ENCODE assay signal across 9 mouse cellular contexts in genomic region chr5:92312046-92312715, GRCm38 (mm10). TPM values are rescaled to one million over a fixed set of nuclear protein-coding genes. Genes with fewer than 3 reads are reported as not detected.
DNase-seq lines count a peak whose midpoint lies in the region; ATAC-seq and TF ChIP-seq lines count a peak whose summit lies in the region.
"Had no signal": no experiment of that assay in that cellular context is flagged by ENCODE, and none has a peak within 500 bp of the region (broad histone marks: within the 10 kb centered on the region; RNA-seq: fewer than 3 reads in every experiment).

No protein-coding gene starts in this region.

- no peaks in the 10 kb centered on the region for H3K36me3 ChIP-seq in lung, postnatal 0 days (ENCODE audit: insufficient read depth, low read length)
- H3K36me3 ChIP-seq: heart, embryonic 15.5 days had no signal

- no peak for ATAC-seq in lung, postnatal 0 days

- no peak overlapping the region for H3K27ac ChIP-seq in lung, postnatal 0 days (ENCODE audit: low read length)
- H3K27ac ChIP-seq: heart, embryonic 15.5 days had no signal

- H3K9ac ChIP-seq in lung, postnatal 0 days (replicated peaks; ENCODE audit: low read depth): no peak overlapping the region
- H3K9ac ChIP-seq: heart, embryonic 15.5 days had no signal

- WGBS in lung, postnatal 0 days: 12% methylated on average over 13 of the region's 13 CpGs

- no peak overlapping the region for H3K4me3 ChIP-seq in lung, postnatal 0 days (ENCODE audit: low read depth, low read length)
- H3K4me3 ChIP-seq: heart, embryonic 15.5 days had no signal

- TF ChIP-seq CTCF in lung, postnatal 0 days (IDR thresholded peaks at IDR 0.05): peak; percentile 82

- H3K4me1 ChIP-seq in lung, postnatal 0 days (ENCODE audit: insufficient read depth, low read depth, low read length): peaks cover 6% of the 10 kb centered on the region; the same call in 1 of the 2 replicates

- no peaks in the 10 kb centered on the region for H3K9me3 ChIP-seq in lung, postnatal 0 days (ENCODE audit: low read length)
- H3K9me3 ChIP-seq: heart, embryonic 15.5 days had no signal

- no peaks in the 10 kb centered on the region for H3K27me3 ChIP-seq in lung, postnatal 0 days (replicated peaks; ENCODE audit: insufficient read depth, low read length)
- H3K27me3 ChIP-seq: heart, embryonic 15.5 days had no signal

- no peak for TF ChIP-seq EP300 in lung, postnatal 0 days (IDR thresholded peaks at IDR 0.05)

- H3K4me2 ChIP-seq in lung, postnatal 0 days (replicated peaks; ENCODE audit: low read depth, low read length): no peak overlapping the region
- H3K4me2 ChIP-seq: heart, embryonic 15.5 days had no signal

- peak; percentile 90 to 93 for DNase-seq in B cell, adult 2 months
- DNase-seq in NIH3T3 (ENCODE audit: low read depth): peak; percentile 94
- peak; percentile 92 to 97 for DNase-seq in cerebellum, postnatal 14 days
- peak; percentile 73 to 91 for DNase-seq in gastrocnemius, postnatal 4 days (ENCODE audit: low spot score in 2 of 2)
- DNase-seq in layer of hippocampus, adult 8-10 months (ENCODE audit: low spot score in 2 of 2): peak; percentile 73 to 93
- peak; percentile 91 for DNase-seq in lung, postnatal 0 days (ENCODE audit: low spot score)
- DNase-seq in right cerebral cortex, postnatal 10 days (ENCODE audit: low spot score in 2 of 2): peak; percentile 91 to 93
- DNase-seq in urinary bladder, postnatal 36 days (ENCODE audit: low spot score in 2 of 2): peak; percentile 62 to 83

RNA-seq across cellular contexts. Expression of gene Sdad1, which starts 1.9 kb away (rescaled TPM):
- 10 to 100 TPM; 25.5 to 28.4 TPM for total RNA-seq in gastrocnemius, postnatal 4 days (2021)
- 10 to 100 TPM; 20.2 to 26.5 (median 22.8) TPM for total RNA-seq in layer of hippocampus, adult 8-10 months (2022)
- 14.8 and 15.0 TPM in 2 replicates for polyA plus RNA-seq in lung, postnatal 0 days (2015; fragmentation: Nextera tagmentation; extraction: Ambion mirVana)

RNA-seq across cellular contexts. Expression of gene Cxcl9, which starts 15.7 kb away (rescaled TPM):
- 1 to 10 TPM; 5.0 to 8.4 TPM for total RNA-seq in gastrocnemius, postnatal 4 days (2021)
- 1 to 10 TPM in 1 of 4 experiments, under 1 TPM in 1, not detected in 2; 0.25 to 1.3 TPM for total RNA-seq in layer of hippocampus, adult 8-10 months (2022)
- polyA plus RNA-seq in lung, postnatal 0 days (2015; fragmentation: Nextera tagmentation; extraction: Ambion mirVana): not detected in 2 replicates
- polyA plus RNA-seq: heart, embryonic 15.5 days had no signal

RNA-seq across cellular contexts. Expression of gene Art3, which starts 19.4 kb away (rescaled TPM):
- 100 to 1,000 TPM; 257 to 310 TPM for total RNA-seq in gastrocnemius, postnatal 4 days (2021)
- total RNA-seq in layer of hippocampus, adult 8-10 months (2022): 1 to 10 TPM; 3.4 to 7.5 (median 5.8) TPM
- polyA plus RNA-seq in lung, postnatal 0 days (2015; fragmentation: Nextera tagmentation; extraction: Ambion mirVana): 37.0 and 46.5 TPM in 2 replicates

RNA-seq across cellular contexts. Expression of gene Naaa, which starts 34.2 kb away (rescaled TPM):
- total RNA-seq in gastrocnemius, postnatal 4 days (2021): 10 to 100 TPM; 16.6 to 16.7 TPM
- 10 to 100 TPM; 46.9 to 57.1 (median 50.3) TPM for total RNA-seq in layer of hippocampus, adult 8-10 months (2022)
- polyA plus RNA-seq in lung, postnatal 0 days (2015; fragmentation: Nextera tagmentation; extraction: Ambion mirVana): 27.2 and 27.8 TPM in 2 replicates

RNA-seq across cellular contexts. Expression of gene Cxcl10, which starts 36.5 kb away (rescaled TPM):
- total RNA-seq in gastrocnemius, postnatal 4 days (2021): 1 to 10 TPM in 1 of 2 experiments, under 1 TPM in 1; 0.76 to 1.0 TPM
- 1 to 10 TPM in 3 of 4 experiments, not detected in 1; 1.2 to 5.2 (median 4.2) TPM for total RNA-seq in layer of hippocampus, adult 8-10 months (2022)
- 0.49 and 3.1 TPM in 2 replicates for polyA plus RNA-seq in lung, postnatal 0 days (2015; fragmentation: Nextera tagmentation; extraction: Ambion mirVana)

Comparison
In these comparisons a context has a peak if more than half of its experiments do, and no peak if none do; other contexts are left out.
1. RNA of gene Art3, which starts 19.4 kb away (total RNA-seq): 257 to 310 TPM in gastrocnemius, postnatal 4 days; 3.4 to 7.5 TPM in layer of hippocampus, adult 8-10 months; every median in the first group is over 10 times any median in the second.
2. Peak in every context shown above with its lines, with median percentiles within 50 percentile points of each other: DNase-seq.